Mouse (Mus musculus) testis, postnatal 14 days (tissue): ENCODE data around the gene Iqcf1.

Experiments
- DNase-seq: peaks from one replicate; pipeline ENCODE4 v3.0.0; 2021; ENCODE audit warnings: low spot score

The Iqcf1 gene

GRCm38 (mm10) chr9:106499667-106500066 is at the start of gene Iqcf1:
TSS of gene Iqcf1 (plus strand) at chr9:106499967.
- DNase-seq = no peak

- no peak for DNase-seq
These were observed 49.1 kb upstream of the Iqcf1 start for GRCm38 (mm10) chr9:106450661-106451060.

- DNase-seq = no peak
These were observed 48.5 kb upstream of the Iqcf1 start for GRCm38 (mm10) chr9:106451298-106451697.

GRCm38 (mm10) chr9:106451899-106452298 is 47.9 kb upstream of the Iqcf1 start:
- no peak for DNase-seq

- no peak for DNase-seq
These were observed 47.4 kb upstream of the Iqcf1 start for GRCm38 (mm10) chr9:106452351-106452750.

GRCm38 (mm10) chr9:106452821-106453220 is 46.9 kb upstream of the Iqcf1 start:
- peak; percentile 52 for DNase-seq

GRCm38 (mm10) chr9:106453271-106454070 is 46.3 kb upstream of the Iqcf1 start, which contains the start of gene Pcbp4:
TSS of gene Pcbp4 (plus strand) at chr9:106453291.
- DNase-seq = peak; percentile 49

GRCm38 (mm10) chr9:106454071-106454761 is 45.6 kb upstream of the Iqcf1 start:
- no peak for DNase-seq

GRCm38 (mm10) chr9:106454888-106455681 is 44.7 kb upstream of the Iqcf1 start:
- DNase-seq = no peak

- DNase-seq = no peak
These were observed 43.2 kb upstream of the Iqcf1 start for GRCm38 (mm10) chr9:106456325-106457162.

GRCm38 (mm10) chr9:106457163-106457559 is 42.6 kb upstream of the Iqcf1 start:
- DNase-seq = no peak

GRCm38 (mm10) chr9:106457920-106458319 is 41.8 kb upstream of the Iqcf1 start:
- no peak for DNase-seq

- no peak for DNase-seq
These were observed 39.8 kb upstream of the Iqcf1 start for GRCm38 (mm10) chr9:106459946-106460345.

GRCm38 (mm10) chr9:106460401-106461025 is 39.3 kb upstream of the Iqcf1 start:
- peak; percentile 26 for DNase-seq

GRCm38 (mm10) chr9:106461026-106461415 is 38.7 kb upstream of the Iqcf1 start:
- DNase-seq = no peak

GRCm38 (mm10) chr9:106461641-106462429 is 37.9 kb upstream of the Iqcf1 start:
- DNase-seq = no peak

GRCm38 (mm10) chr9:106462430-106462800 is 37.4 kb upstream of the Iqcf1 start:
- DNase-seq = no peak

- no peak for DNase-seq
These were observed 36.4 kb upstream of the Iqcf1 start for GRCm38 (mm10) chr9:106463122-106464063.
